Mouse (Mus musculus) T-helper 17 cell (primary cell): Measurements from ENCODE around the gene Olfr1318.

ENCODE experiments used
- in situ Hi-C, 2 experiments: fragments of 300-600 bp; cut with MboI, MseI; formaldehyde crosslinking; loops; 1 replicate in 1 of 2; 2 replicates in 1 of 2; pipeline ENCODE4 v1.15.1; 2025; ENCODE audit warnings: high pct_unique_total_duplicates in 2 of 2

The Olfr1318 gene

DNA sequence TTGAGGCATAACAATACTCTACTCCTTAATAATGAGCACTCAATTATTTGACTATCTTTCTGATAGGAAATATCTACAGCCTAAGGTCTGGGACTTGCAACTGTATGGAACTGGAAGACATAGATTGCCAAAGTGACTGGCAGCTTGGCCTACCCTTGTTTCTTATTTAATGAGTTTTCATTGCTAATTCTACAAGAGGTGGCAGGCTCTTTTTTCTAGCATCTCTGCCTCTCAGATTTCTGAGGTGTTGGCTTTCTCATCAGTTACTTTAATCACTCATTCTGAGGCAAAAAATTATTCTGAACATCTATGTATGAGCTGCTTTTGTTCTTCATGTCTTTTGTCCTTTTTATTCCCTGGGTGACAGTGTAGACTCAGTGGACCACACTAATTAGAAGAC, at the start of gene Olfr1318:
Olfr1318 (plus strand) TSS at position 301 of the 400 bp plus-strand sequence.
- in situ Hi-C loops, result no loop called here

DNA sequence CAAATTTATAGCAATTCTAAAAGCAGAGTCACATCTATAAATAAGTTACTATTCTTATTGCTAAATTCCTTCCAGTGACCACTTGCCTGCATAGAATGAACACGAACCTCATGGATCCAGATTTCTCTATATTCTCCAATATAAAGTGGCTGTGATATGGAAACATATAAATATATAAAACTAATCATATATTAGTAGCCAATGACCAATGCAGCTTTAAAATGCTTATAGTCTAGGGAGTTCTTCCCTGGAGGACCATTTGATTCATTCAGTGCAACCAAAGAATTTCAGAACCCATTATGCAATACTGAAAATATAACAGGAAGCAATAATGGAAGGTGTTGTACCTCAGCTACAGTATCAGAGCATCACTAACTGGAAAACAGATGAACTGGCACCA, 38.7 kb upstream of the Olfr1318 start, which contains the start of gene Olfr1315-ps1:
Olfr1315-ps1 (minus strand) TSS at position 101 of the 400 bp plus-strand sequence.
- in situ Hi-C loops, result no loop called here

DNA sequence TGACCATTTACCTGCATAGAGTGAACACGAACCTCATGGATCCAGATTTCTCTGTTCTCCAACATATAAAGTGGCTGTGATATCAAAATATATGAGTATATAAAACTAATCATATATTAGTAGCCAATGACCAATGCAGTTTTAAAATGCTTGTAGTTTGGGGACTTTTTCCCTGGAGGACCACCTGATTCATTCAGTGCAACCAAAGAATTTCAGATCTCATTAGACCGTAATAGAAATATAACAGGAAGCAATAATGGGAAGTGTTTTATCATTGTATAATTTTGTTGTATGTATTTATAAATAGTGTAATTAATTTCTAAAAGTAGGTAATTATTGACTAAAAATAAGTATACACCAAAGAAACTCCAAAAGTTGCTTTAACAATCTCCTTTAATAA, 19.1 kb upstream of the Olfr1318 start, which contains the start of gene Olfr1316:
Olfr1316 (minus strand) TSS at position 101 of the 400 bp plus-strand sequence.
- in situ Hi-C loops, result no loop called here

DNA sequence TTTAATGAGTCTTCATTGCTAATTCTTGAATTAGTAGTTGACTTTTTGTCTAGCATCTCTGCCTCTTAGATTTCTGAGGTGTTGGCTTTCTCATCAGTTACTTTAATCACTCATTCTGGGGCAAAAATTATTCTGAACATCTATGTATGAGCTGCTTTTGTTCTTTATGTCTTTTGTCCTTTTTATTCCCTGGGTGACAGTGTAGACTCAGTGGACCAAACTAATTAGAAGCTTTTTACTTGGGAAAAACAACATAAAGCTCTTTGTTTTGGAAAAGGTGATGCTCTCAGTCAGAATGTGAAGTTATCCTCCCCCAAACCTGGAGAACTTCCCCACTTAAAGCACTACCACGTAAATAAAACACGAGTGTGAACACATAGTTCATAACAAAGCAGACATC, 14.0 kb upstream of the Olfr1318 start, which contains the start of gene Olfr1317:
Olfr1317 (plus strand) TSS at position 301 of the 400 bp plus-strand sequence.
- in situ Hi-C loops, result no loop called here

DNA sequence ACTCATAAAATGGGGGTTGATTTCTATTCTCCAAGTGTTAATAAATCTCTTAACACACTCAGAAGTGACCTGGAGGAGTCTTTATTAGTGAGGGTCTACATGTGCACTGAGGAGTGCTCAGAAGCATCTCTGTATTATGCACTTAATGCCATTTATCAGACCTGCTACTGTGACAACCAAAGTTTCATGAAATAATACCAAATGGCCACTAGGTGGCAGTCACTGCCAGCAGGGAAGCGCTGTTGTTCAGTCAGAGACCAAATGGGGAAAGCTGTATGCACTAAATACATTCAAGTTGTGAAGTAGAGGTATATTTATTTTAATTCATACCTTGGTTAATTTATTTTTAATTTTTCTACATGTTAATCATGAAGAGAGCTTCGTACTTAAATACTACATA, 42.9 kb downstream of the Olfr1318 start:
- in situ Hi-C loops, result loop anchor here in 1 of 2 experiments (10.0 to 25.0 kb wide), 2 partner anchors 138 to 1960 kb away; no protein-coding TSS in a partner anchor

DNA sequence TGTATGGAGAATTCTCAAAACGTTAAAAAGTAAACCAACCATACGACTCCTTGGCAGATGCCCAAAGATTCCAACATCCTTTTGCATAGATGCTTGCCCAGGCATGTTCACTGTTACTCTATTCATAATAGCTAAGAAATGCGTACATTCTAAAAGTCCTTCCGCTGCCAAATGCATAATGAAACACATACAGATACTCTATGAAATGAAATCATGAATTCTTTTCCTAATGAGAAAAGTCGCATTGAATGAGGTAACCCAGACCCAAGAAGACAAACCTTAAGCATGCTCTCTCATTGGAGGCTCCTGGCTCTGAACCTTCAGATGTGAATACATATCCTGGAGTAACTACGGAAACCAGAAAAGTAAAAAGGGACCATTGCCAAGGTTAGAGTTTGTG, 49.1 kb downstream of the Olfr1318 start:
- in situ Hi-C loops, result loop anchor here in 1 of 2 experiments (10.0 kb wide), 1 partner anchor 262 kb away; no protein-coding TSS in a partner anchor
